Mouse (Mus musculus) kidney, postnatal 0 days (tissue): Measurements from ENCODE around the gene Ptprm. TPM values are rescaled to one million over a fixed set of nuclear protein-coding genes. Genes with fewer than 3 reads are reported as not detected.
A peak's percentile ranks its signal among the peaks of the same experiment; 100 is the strongest.

Experiments used
- ATAC-seq: fragments of 200-750 bp; cut with Nextera tagmentation; replicated peaks from 2 replicates; pipeline ENCODE4 v1.8.0; 2017; ENCODE audit warnings: low read depth, moderate number of reproducible peaks, moderate TSS enrichment, moderate library complexity; ENCODE audit not compliant: low FRiP score
- DNase-seq: peaks from one replicate; pipeline ENCODE4 v3.0.0-alpha.2; 2016; ENCODE audit warnings: low spot score
- H3K27ac ChIP-seq: fragments of 300-500 bp; sonication (generic); 2 replicates; pipeline ENCODE4 v1.5.1; 2014; ENCODE audit warnings: mild to moderate bottlenecking
- H3K27me3 ChIP-seq: fragments of 300-500 bp; sonication (generic); 2 replicates; pipeline ENCODE4 v1.6.1; 2014; ENCODE audit warnings: low read length, mixed read lengths; ENCODE audit not compliant: insufficient read depth
- H3K36me3 ChIP-seq: fragments of 300-500 bp; sonication (generic); 2 replicates; pipeline ENCODE4 v1.6.1; 2014; ENCODE audit warnings: low read length, mixed read lengths; ENCODE audit not compliant: insufficient read depth
- H3K4me1 ChIP-seq: fragments of 300-500 bp; sonication (generic); replicated peaks from 2 replicates; pipeline ENCODE4 v1.6.1; 2014; ENCODE audit warnings: antibody characterized with exemption, low read length, mixed read lengths; ENCODE audit not compliant: insufficient read depth
- H3K4me2 ChIP-seq: fragments of 300-500 bp; sonication (generic); 2 replicates; pipeline ENCODE4 v1.6.1; 2014; ENCODE audit warnings: mild to moderate bottlenecking, low read length, moderate library complexity, mixed read lengths
- H3K4me3 ChIP-seq: fragments of 300-500 bp; sonication (generic); replicated peaks from 2 replicates; pipeline ENCODE4 v1.5.1; 2014; ENCODE audit warnings: low read depth, low read length
- H3K9ac ChIP-seq: fragments of 300-500 bp; sonication (generic); 2 replicates; pipeline ENCODE4 v1.6.1; 2014; ENCODE audit warnings: low read depth, low read length
- H3K9me3 ChIP-seq: fragments of 300-500 bp; sonication (generic); replicated peaks from 2 replicates; pipeline ENCODE4 v1.6.1; 2016; ENCODE audit warnings: low read length, inconsistent platforms, mixed read lengths
- CTCF ChIP-seq: IDR thresholded peaks from 2 replicates; pipeline ENCODE4 v1.5.1; 2016; ENCODE audit warnings: antibody characterized with exemption, low read depth, mild to moderate bottlenecking, moderate library complexity
- WGBS: fragments of 180-500 bp; shearing (Covaris S2); extraction: QIAGEN DNeasy Blood & Tissue Kit; methylation state at CpG from one replicate; pipeline ENCODE4 v1.1.7; 2014; 5-methylcytosine and 5-hydroxymethylcytosine counted together
- polyA plus RNA-seq: library from polyadenylated mRNA; unstranded; fragments of >200 nt; fragmentation: Nextera tagmentation; extraction: Ambion mirVana; gene quantifications from 2 replicates; pipeline ENCODE4 v1.2.1, GENCODE M21; 2015

Gene Ptprm
- polyA plus RNA-seq, 1 experiment from 2014 or later, result 13.7 TPM

DNA sequence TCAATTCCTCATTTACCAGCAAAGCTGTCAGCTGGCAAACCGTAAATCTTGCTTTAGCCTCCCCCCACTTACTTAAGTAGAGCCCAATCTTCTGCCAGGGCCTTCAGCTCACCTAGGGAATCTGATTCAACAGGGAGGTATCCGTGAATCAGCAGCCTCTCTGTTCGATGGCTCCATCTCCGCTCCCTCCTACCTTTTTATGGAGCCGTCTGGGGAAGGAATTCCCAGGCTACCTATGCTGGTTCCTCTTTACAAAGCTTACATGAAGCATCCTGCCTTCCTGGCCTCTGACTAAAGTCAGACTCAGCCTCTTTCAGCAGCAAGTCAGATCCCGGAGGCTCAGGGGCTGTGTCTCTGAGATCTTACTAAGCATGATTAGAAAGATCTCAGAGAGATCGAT, 264.1 kb downstream of the Ptprm start:
- Histone ChIP-seq H3K27me3 (no peaks in the 10 kb centered on the region), H3K4me1 (no peaks in the 10 kb centered on the region), H3K9me3 (no peaks in the 10 kb centered on the region), H3K36me3 (no peaks in the 10 kb centered on the region), H3K4me2 (no peak overlapping the region), H3K4me3 (no peak overlapping the region), H3K27ac (no peak overlapping the region), H3K9ac (0 out of 2 replicates have a peak overlapping the region, but pooled peaks have one; percentile 13)
- DNase-seq (no peak), ATAC-seq (no peak)
- no peak for TF ChIP-seq CTCF
- 73% methylated on average over 7 of the region's 7 CpGs for whole genome bisulfite sequencing

DNA sequence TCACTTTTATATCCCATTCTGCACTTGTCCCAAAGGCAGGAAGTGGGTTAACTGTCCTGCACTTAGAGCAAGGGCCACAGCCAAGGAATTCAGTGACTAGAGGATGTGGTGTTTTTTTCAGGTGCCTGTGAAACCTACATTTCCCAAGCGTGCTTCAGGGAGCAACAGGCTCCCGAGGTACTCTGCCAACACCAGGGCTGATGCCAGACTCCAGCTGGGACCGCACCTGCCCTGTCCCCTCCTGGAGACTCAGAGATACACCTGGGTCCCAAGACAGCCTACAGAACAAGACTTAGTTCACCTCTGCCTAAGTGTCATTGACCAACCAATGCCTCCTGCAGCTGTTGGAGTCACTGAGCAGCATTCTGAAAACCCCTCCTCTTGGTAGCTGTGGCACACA, 264.6 kb downstream of the Ptprm start:
- H3K4me3 ChIP-seq, result no peak overlapping the region
- no peaks in the 10 kb centered on the region for H3K27me3 ChIP-seq
- no peak overlapping the region for H3K27ac ChIP-seq
- no peak overlapping the region for H3K4me2 ChIP-seq
- no peak overlapping the region for H3K9ac ChIP-seq
- DNase-seq (no peak), ATAC-seq (no peak)
- no peak for TF ChIP-seq CTCF
- no peaks in the 10 kb centered on the region for H3K36me3 ChIP-seq
- no peaks in the 10 kb centered on the region for H3K4me1 ChIP-seq
- H3K9me3 ChIP-seq, result no peaks in the 10 kb centered on the region
- WGBS, result 76% methylated on average over 3 of the region's 3 CpGs

DNA sequence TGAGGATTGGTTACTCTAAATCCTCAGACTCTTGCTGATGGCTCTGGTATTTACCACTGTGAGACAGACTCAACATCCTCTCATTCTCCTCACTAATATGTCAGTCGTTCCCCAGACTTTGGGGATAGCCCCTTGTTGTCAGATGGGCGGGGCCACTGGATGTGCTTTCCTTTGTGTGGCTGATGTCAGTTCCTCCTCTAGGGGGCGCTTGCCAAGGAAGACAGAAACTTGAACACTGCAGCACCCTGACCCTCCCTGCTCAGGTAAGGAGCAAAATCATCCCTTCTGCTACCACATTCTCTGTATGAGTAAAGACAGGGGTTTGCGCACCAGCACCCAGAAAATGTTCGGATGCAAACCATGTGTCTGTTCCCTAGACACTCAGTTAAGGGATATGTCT, 266.7 kb downstream of the Ptprm start:
- ATAC-seq (no peak), DNase-seq (no peak)
- Histone ChIP-seq H3K27ac (no peak overlapping the region), H3K4me3 (no peak overlapping the region), H3K4me1 (no peaks in the 10 kb centered on the region), H3K4me2 (no peak overlapping the region), H3K27me3 (no peaks in the 10 kb centered on the region), H3K36me3 (no peaks in the 10 kb centered on the region), H3K9ac (no peak overlapping the region), H3K9me3 (no peaks in the 10 kb centered on the region)
- WGBS, result 62% methylated on average over 5 of the region's 5 CpGs
- peak; percentile 46; the same call in 1 of the 2 replicates for TF ChIP-seq CTCF

DNA sequence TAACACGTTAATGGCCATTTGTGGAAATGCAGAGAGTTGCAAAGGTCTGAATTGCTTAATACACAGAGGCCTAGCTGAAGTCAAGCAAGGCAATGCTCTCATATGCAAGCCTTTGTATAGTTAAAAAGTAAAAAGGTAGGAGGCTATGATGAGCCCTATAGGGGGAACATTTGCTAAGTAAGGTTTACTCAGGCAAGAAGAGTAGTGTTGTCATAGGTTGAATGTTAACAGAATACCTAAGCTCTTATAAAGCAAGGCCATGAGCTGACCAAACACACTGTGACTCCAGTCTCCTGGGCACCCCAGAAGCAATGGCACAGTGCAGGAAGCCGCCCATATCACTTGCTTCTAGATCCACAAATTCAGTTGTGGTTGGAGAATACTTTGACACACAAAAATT, 267.4 kb downstream of the Ptprm start:
- 80% methylated on average over 2 of the region's 2 CpGs for WGBS
- H3K36me3 ChIP-seq, result no peaks in the 10 kb centered on the region

DNA sequence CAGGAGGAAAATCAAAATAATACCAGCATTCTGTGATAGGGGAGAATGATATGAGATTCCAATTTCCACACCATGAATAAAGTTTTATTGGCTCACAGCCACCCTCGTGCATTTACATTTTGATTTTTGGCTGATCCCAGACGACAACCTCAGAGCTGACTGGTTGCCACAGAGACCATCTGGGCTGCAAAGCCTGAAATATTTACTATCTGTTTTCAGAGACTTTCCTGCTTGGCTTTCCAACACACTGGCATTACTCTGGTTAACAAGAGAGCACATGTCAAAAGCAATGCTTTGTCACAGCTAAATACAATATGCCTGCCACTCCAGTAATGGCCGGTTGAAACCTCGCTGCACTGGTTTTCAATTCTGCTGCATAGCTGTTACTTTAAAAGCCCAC, 269.8 kb downstream of the Ptprm start:
- H3K27me3 ChIP-seq, result no peaks in the 10 kb centered on the region
- no peaks in the 10 kb centered on the region for H3K36me3 ChIP-seq
- TF ChIP-seq CTCF, result no peak
- no peak overlapping the region for H3K9ac ChIP-seq
- H3K27ac ChIP-seq, result no peak overlapping the region
- H3K9me3 ChIP-seq, result no peaks in the 10 kb centered on the region
- ATAC-seq (no peak), DNase-seq (no peak)
- H3K4me2 ChIP-seq, result no peak overlapping the region
- 63% methylated on average over 4 of the region's 4 CpGs for WGBS
- no peak overlapping the region for H3K4me3 ChIP-seq
- H3K4me1 ChIP-seq, result 0 out of 2 replicates have a peak, but pooled peaks cover 4% of the 10 kb centered on the region

More for the DNA sequence above, 267.4 kb downstream of the Ptprm start:
- Histone ChIP-seq H3K27ac (no peak overlapping the region), H3K9me3 (no peaks in the 10 kb centered on the region), H3K9ac (no peak overlapping the region), H3K4me2 (no peak overlapping the region), H3K4me1 (no peaks in the 10 kb centered on the region), H3K27me3 (no peaks in the 10 kb centered on the region), H3K4me3 (no peak overlapping the region)
- DNase-seq (no peak), ATAC-seq (no peak)
- no peak for TF ChIP-seq CTCF

DNA sequence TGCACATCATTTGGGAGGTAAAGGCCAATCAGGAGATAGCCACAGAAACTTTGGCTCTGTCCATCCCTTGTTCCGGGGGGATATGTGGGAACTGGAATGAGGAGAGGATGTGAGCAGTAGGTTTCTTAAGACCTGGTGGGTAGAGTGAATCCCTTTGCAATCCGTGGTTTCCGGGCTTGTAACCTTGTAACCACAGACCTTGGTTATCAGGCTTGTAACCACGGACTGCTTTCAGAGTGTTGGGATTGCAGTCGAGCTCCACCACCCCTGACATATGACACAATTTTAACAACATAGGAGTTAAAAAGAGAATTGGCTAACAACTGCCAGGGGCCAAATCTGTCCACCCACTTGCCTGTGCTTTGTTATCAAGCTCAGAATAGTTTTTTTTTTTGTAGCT, 270.2 kb downstream of the Ptprm start:
- no peak overlapping the region for H3K27ac ChIP-seq
- H3K9ac ChIP-seq, result no peak overlapping the region
- H3K36me3 ChIP-seq, result no peaks in the 10 kb centered on the region
- H3K9me3 ChIP-seq, result no peaks in the 10 kb centered on the region
- no peak for DNase-seq
- H3K4me1 ChIP-seq, result 0 out of 2 replicates have a peak, but pooled peaks cover 5% of the 10 kb centered on the region
- no peak for ATAC-seq
- no peak overlapping the region for H3K4me3 ChIP-seq
- no peak for TF ChIP-seq CTCF
- H3K4me2 ChIP-seq, result no peak overlapping the region
- no peaks in the 10 kb centered on the region for H3K27me3 ChIP-seq
- WGBS, result 62% methylated on average over 5 of the region's 5 CpGs

DNA sequence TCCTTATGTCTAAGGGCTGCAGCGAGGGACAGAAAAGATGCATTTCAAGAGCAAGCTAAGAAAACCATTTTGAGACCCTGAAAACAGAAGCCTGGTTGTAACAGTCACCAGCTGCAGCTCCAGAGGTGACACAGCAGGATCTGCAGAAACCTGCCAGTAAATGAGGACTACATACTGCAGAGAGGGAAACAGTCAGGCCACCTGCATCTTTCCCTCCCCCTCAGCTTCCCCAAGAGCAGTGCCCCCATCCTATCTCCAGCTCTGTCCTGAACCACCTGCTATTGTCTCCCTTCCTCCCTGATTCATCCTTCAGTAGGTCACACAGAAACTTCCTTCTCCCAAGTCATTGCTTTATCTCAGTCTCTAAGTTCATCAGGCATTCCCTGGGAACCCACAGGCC, 274.7 kb downstream of the Ptprm start:
- no peak for DNase-seq
- no peaks in the 10 kb centered on the region for H3K27me3 ChIP-seq
- WGBS, result 29% methylated on average over 1 of the region's 1 CpGs
- no peaks in the 10 kb centered on the region for H3K9me3 ChIP-seq
- H3K9ac ChIP-seq, result no peak overlapping the region
- 0 out of 2 replicates have a peak, but pooled peaks cover 7% of the 10 kb centered on the region for H3K4me1 ChIP-seq
- no peak for TF ChIP-seq CTCF
- no peak for ATAC-seq
- no peaks in the 10 kb centered on the region for H3K36me3 ChIP-seq
- H3K4me2 ChIP-seq, result no peak overlapping the region
- no peak overlapping the region for H3K27ac ChIP-seq
- H3K4me3 ChIP-seq, result no peak overlapping the region
